Mouse (Mus musculus): ENCODE data around the gene Rtl4. TPM values are rescaled to one million over a fixed set of nuclear protein-coding genes. Genes with fewer than 3 reads are reported as not detected.

Gene Rtl4
- polyA plus RNA-seq, 1 experiment from 2014 or later = 0.65 TPM

DNA sequence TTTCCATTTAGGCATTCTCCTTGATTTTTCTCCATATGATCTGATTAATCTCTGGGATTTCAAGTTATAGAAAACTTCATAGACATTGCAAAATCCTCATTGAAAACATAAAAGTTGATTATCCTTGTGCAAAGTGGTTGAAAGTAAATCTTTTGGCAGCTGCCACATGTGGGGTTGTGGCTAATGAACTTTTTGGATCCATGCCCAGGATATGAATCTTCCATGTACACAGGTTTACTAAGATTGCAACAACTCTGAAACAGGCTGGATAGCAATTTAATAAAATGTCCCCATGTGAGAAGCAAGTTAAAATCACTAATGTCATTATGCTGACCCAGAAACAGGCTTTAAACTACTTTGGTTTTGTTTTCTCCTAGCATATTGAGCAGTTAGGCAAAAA is 401.1 kb downstream of the Rtl4 start:
- Histone ChIP-seq H3K4me3 (no peak overlapping the region), H3K4me1 (no peaks in the 10 kb centered on the region)
- no peak for ATAC-seq (replicated peaks)

DNA sequence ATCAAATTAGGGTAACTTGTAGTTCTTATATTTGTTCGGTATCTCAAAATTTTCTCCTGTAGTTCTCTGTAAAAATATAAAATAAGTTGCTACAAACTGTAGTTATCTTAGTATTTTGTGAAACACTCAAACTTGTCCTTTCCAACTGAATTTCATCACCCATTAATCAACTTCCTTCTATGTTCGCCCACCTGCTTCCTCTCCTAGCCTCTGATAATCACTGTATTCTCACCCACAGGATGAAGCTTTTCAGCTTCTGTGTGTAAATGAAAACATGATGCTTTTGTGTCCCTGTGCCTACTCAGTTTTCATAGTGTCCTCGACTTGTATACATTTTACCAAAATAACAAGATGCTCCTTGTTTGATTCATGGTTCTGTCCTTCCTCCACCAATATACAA is 401.7 kb downstream of the Rtl4 start:
- ATAC-seq (replicated peaks) = no peak
- WGBS = 83% methylated on average over 3 of the region's 3 CpGs
- H3K9ac ChIP-seq = no peak overlapping the region
- no peak overlapping the region for H3K27ac ChIP-seq
- H3K36me3 ChIP-seq (replicated peaks) = no peaks in the 10 kb centered on the region
- no peak overlapping the region for H3K4me3 ChIP-seq
- H3K27me3 ChIP-seq (replicated peaks) = no peaks in the 10 kb centered on the region
- no peaks in the 10 kb centered on the region for H3K9me3 ChIP-seq
- no peaks in the 10 kb centered on the region for H3K4me1 ChIP-seq
- H3K4me2 ChIP-seq = no peak overlapping the region

More for the DNA sequence above, 401.1 kb downstream of the Rtl4 start:
- H3K27ac ChIP-seq = no peak overlapping the region
- no peak overlapping the region for H3K4me2 ChIP-seq
- no peaks in the 10 kb centered on the region for H3K36me3 ChIP-seq (replicated peaks)
- H3K9ac ChIP-seq = no peak overlapping the region
- H3K9me3 ChIP-seq = no peaks in the 10 kb centered on the region
- H3K27me3 ChIP-seq (replicated peaks) = no peaks in the 10 kb centered on the region

DNA sequence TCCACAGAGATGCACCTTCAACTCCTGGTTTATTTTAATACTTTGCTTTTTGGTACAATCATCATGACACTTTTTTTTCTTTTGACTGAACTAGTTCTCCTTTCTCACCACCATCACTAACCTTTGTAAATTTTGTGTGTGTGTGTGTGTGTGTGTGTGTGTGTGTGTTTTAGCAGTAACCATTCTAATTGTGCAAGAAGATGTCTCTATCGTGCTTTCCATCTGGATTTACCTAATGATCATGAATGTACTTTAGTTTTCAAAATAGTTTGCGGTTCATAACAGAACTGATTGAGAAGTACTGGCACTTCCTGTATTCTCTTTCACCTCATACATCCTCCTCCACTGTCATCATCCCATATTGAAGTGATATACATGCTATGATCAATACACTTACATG is 402.3 kb downstream of the Rtl4 start:
- ATAC-seq (replicated peaks) = no peak
- Histone ChIP-seq H3K4me1 (no peaks in the 10 kb centered on the region), H3K36me3 (replicated peaks) (no peaks in the 10 kb centered on the region), H3K4me2 (no peak overlapping the region), H3K27me3 (replicated peaks) (no peaks in the 10 kb centered on the region), H3K27ac (no peak overlapping the region), H3K9ac (no peak overlapping the region), H3K9me3 (no peaks in the 10 kb centered on the region), H3K4me3 (no peak overlapping the region)
- 78% methylated on average over 2 of the region's 2 CpGs for WGBS

MicroRNA genes within 50 kb of the gene (microRNA counts, 519-probe panel; counts per million panel counts)
- 2,184 counts per million, percentile 28 among the panel's probes with 10 or more counts for microRNA mmu-miR-3472

Small RNA genes within 50 kb of the gene (microRNA-seq; reads per million reads assigned to microRNA genes)
- not detected for gene Mir3472

Other genes with a start within 250 kb of the Rtl4 start
- gene Trpc5os, start 232.3 kb upstream of the Rtl4 start, polyA plus RNA-seq (2015; fragmentation: Nextera tagmentation; extraction: Ambion mirVana) = 0.05 and 0.06 TPM in 2 replicates
- 2.1 and 3.1 TPM in 2 replicates for gene Trpc5, start 727 bp upstream of the Rtl4 start, polyA plus RNA-seq (2015; fragmentation: Nextera tagmentation; extraction: Ambion mirVana)

All from midbrain, embryonic 15.5 days (tissue).